Comparison of ENCODE assay signal across 10 mouse cellular contexts in genomic region chr2:154454605-154455004, GRCm38 (mm10). TPM values are rescaled to one million over a fixed set of nuclear protein-coding genes. Genes with fewer than 3 reads are reported as not detected.
A peak's percentile ranks its signal among the peaks of the same experiment; 100 is the strongest.
DNase-seq lines count a peak whose midpoint lies in the region; ATAC-seq lines count a peak whose summit lies in the region.
"Had no signal": no experiment of that assay in that cellular context is flagged by ENCODE, and none has a peak within 500 bp of the region (broad histone marks: within the 10 kb centered on the region; RNA-seq: fewer than 3 reads in every experiment).

No protein-coding gene starts in this region.

- H3K4me2 ChIP-seq in forebrain, embryonic 14.5 days (ENCODE audit: low read length), result no peak overlapping the region
- H3K4me2 ChIP-seq in midbrain, embryonic 12.5 days (replicated peaks), result no peak overlapping the region
- H3K4me2 ChIP-seq: limb, embryonic 12.5 days had no signal

- peak overlapping the region; percentile 36; the same call in 1 of the 2 replicates for H3K27ac ChIP-seq in heart, embryonic 10.5 days
- 0 out of 2 replicates have a peak overlapping the region, but pooled peaks have one; percentile 15 for H3K27ac ChIP-seq in forebrain, embryonic 14.5 days (ENCODE audit: low read depth, low read length)
- peak overlapping the region; percentile 1; the same call in 1 of the 2 replicates for H3K27ac ChIP-seq in midbrain, embryonic 12.5 days (replicated peaks)

- no peaks in the 10 kb centered on the region for H3K27me3 ChIP-seq in heart, embryonic 10.5 days (ENCODE audit: insufficient read depth, poor library complexity, severe bottlenecking)
- H3K27me3 ChIP-seq in forebrain, embryonic 14.5 days (replicated peaks; ENCODE audit: control insufficient read depth, insufficient read depth, low read length), result no peaks in the 10 kb centered on the region
- H3K27me3 ChIP-seq in midbrain, embryonic 12.5 days, result no peaks in the 10 kb centered on the region
- H3K27me3 ChIP-seq: limb, embryonic 12.5 days had no signal

- H3K9me3 ChIP-seq in heart, embryonic 10.5 days, result no peaks in the 10 kb centered on the region
- H3K9me3 ChIP-seq in forebrain, embryonic 14.5 days (replicated peaks; ENCODE audit: control insufficient read depth, low read length), result no peaks in the 10 kb centered on the region
- H3K9me3 ChIP-seq in midbrain, embryonic 12.5 days, result no peaks in the 10 kb centered on the region
- H3K9me3 ChIP-seq: limb, embryonic 12.5 days had no signal

- no peak for DNase-seq in heart, embryonic 10.5 days (ENCODE audit: low spot score)
- no peak for DNase-seq in heart, adult 8-10 months (ENCODE audit: low spot score)
- peak; percentile 89 for DNase-seq in Muller cell, postnatal 12 days (ENCODE audit: inconsistent ontology term)
- DNase-seq in forebrain, embryonic 14.5 days (ENCODE audit: low spot score), result peak; percentile 59
- DNase-seq in lung, postnatal 36 days, result no peak
- no peak for DNase-seq in adrenal gland, adult 2 months

- H3K9ac ChIP-seq in forebrain, embryonic 14.5 days (ENCODE audit: low read length), result no peak overlapping the region
- H3K9ac ChIP-seq in midbrain, embryonic 12.5 days (replicated peaks), result no peak overlapping the region
- H3K9ac ChIP-seq: limb, embryonic 12.5 days had no signal

- H3K4me3 ChIP-seq in heart, embryonic 10.5 days, result no peak overlapping the region
- no peak overlapping the region for H3K4me3 ChIP-seq in forebrain, embryonic 14.5 days (ENCODE audit: low read depth, low read length)
- H3K4me3 ChIP-seq in midbrain, embryonic 12.5 days, result no peak overlapping the region
- H3K4me3 ChIP-seq: limb, embryonic 12.5 days had no signal

- peak; percentile 60; the same call in 1 of the 2 replicates for ATAC-seq in forebrain, embryonic 14.5 days
- ATAC-seq in midbrain, embryonic 12.5 days (ENCODE audit: low FRiP score, low read depth), result no peak
- ATAC-seq in activated CD4-positive, CD25-positive, alpha-beta regulatory T cell, adult 4 months, result no peak

- 42% methylated on average over 3 of the region's 3 CpGs for WGBS in heart, embryonic 10.5 days
- 34% methylated on average over 3 of the region's 3 CpGs for WGBS in forebrain, embryonic 14.5 days
- 49% methylated on average over 3 of the region's 3 CpGs for WGBS in midbrain, embryonic 12.5 days

- H3K4me1 ChIP-seq in heart, embryonic 10.5 days, result peaks cover 31% of the 10 kb centered on the region
- H3K4me1 ChIP-seq in forebrain, embryonic 14.5 days (ENCODE audit: control insufficient read depth, insufficient read depth, low read length), result peaks cover 10% of the 10 kb centered on the region
- peaks cover 5% of the 10 kb centered on the region; the same call in 1 of the 2 replicates for H3K4me1 ChIP-seq in midbrain, embryonic 12.5 days

- peaks cover 5% of the 10 kb centered on the region; the same call in 1 of the 2 replicates for H3K36me3 ChIP-seq in heart, embryonic 10.5 days
- 0 out of 2 replicates have a peak, but pooled peaks cover 5% of the 10 kb centered on the region for H3K36me3 ChIP-seq in forebrain, embryonic 14.5 days (ENCODE audit: control insufficient read depth, insufficient read depth, low read length)
- peaks cover 3% of the 10 kb centered on the region; the same call in 1 of the 2 replicates for H3K36me3 ChIP-seq in midbrain, embryonic 12.5 days

RNA-seq across cellular contexts. Expression of gene Cbfa2t2, which starts 18.3 kb away (rescaled TPM):
- 37.3 and 44.6 TPM in 2 replicates for polyA plus RNA-seq in heart, embryonic 10.5 days (2016; fragmentation: Nextera tagmentation; extraction: Ambion mirVana)
- total RNA-seq in heart, adult 8-10 months (2022), result 10 to 100 TPM; 11.6 to 22.2 (median 16.0) TPM
- polyA plus RNA-seq in forebrain, embryonic 14.5 days (2014; fragmentation: Nextera tagmentation; extraction: Ambion mirVana), result 51.9 and 59.4 TPM in 2 replicates
- 91.8 and 94.9 TPM in 2 replicates for polyA plus RNA-seq in midbrain, embryonic 12.5 days (2016; fragmentation: Nextera tagmentation; extraction: Ambion mirVana)
- total RNA-seq in adrenal gland, adult 2 months (2021), result 10 to 100 TPM; 34.5 to 49.1 TPM
- polyA plus RNA-seq in adrenal gland, adult 2 months (2012; rRNA removed), result 9.6 and 11.3 TPM in 2 replicates
- polyA plus RNA-seq in activated CD4-positive, CD25-positive, alpha-beta regulatory T cell, adult 4 months (2017; shearing (Covaris generic)), result 10 to 100 TPM; 19.7 to 21.8 TPM

RNA-seq across cellular contexts. Expression of gene Snta1, which starts 46.7 kb away (rescaled TPM):
- 28.1 and 42.0 TPM in 2 replicates for polyA plus RNA-seq in heart, embryonic 10.5 days (2016; fragmentation: Nextera tagmentation; extraction: Ambion mirVana)
- total RNA-seq in heart, adult 8-10 months (2022), result 10 to 100 TPM; 69.1 to 74.1 (median 72.8) TPM
- polyA plus RNA-seq in forebrain, embryonic 14.5 days (2014; fragmentation: Nextera tagmentation; extraction: Ambion mirVana), result 2.6 and 4.6 TPM in 2 replicates
- 7.1 and 8.6 TPM in 2 replicates for polyA plus RNA-seq in midbrain, embryonic 12.5 days (2016; fragmentation: Nextera tagmentation; extraction: Ambion mirVana)
- total RNA-seq in adrenal gland, adult 2 months (2021), result 10 to 100 TPM; 19.9 to 29.6 TPM
- 53.6 and 57.1 TPM in 2 replicates for polyA plus RNA-seq in adrenal gland, adult 2 months (2012; rRNA removed)
- not detected for polyA plus RNA-seq in activated CD4-positive, CD25-positive, alpha-beta regulatory T cell, adult 4 months (2017; shearing (Covaris generic))
- total RNA-seq: granulocyte monocyte progenitor cell, adult 5-6 weeks had no signal

Comparison
In these comparisons a context has a peak if more than half of its experiments do, and no peak if none do; other contexts are left out.
1. DNase-seq: peak in Muller cell, postnatal 12 days (single experiment) and forebrain, embryonic 14.5 days (single experiment); none in heart, embryonic 10.5 days (single experiment), heart, adult 8-10 months (single experiment), lung, postnatal 36 days (single experiment) and adrenal gland, adult 2 months (single experiment).
2. Peak in every context shown above with its lines, with median percentiles within 50 percentile points of each other: H3K27ac ChIP-seq.